Mouse (Mus musculus): ENCODE measurements around the gene Ccdc28a.

DNA sequence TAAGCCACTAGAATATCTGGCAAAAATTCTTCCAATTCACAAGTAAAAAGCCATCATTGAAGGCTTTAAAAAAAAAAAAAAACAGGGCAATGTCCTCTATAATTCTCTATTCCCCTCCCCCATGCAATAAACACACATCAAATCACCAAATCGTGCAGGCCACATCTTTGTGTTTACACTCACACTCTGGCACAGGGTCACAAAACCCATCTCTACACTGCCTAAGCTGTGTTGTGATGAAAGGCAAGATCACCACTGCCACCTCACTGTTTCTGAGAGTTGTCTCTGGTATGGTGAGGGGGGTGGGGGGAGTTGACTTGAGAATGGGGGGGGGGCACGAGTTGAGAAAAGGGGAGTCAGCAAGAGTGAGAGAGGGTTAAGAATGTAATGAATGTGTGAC lies 57.5 kb downstream of the Ccdc28a start:
- TF ChIP-seq CTCF (IDR thresholded peaks at IDR 0.05; ENCODE audit: control insufficient read depth, insufficient read depth, insufficient read length) (no peak), CEBPB (IDR thresholded peaks at IDR 0.05; ENCODE audit: low read depth) (no peak), MYOG (IDR thresholded peaks at IDR 0.05; ENCODE audit: control insufficient read depth, extremely low read depth, insufficient read length) (no peak), USF1 (IDR thresholded peaks at IDR 0.05; ENCODE audit: low read depth) (no peak), MAX (IDR thresholded peaks at IDR 0.05) (no peak)
